Mouse (Mus musculus) brain, embryonic 14.5 days (tissue): ENCODE measurements at regions not wholly inside any gene's neighbourhood (a gene's known extent, or its start where the extent isn't known, plus 50 kb on each side); places are given as distances from the start of the nearest gene placed in this dataset.

ENCODE experiments used
- CTCF ChIP-seq: fragments of 200-500 bp; IDR thresholded peaks from 2 replicates; pipeline ENCODE4 v1.5.1; 2012; ENCODE audit warnings: inconsistent platforms, mild to moderate bottlenecking, moderate library complexity, borderline replicate concordance; ENCODE audit not compliant: insufficient read depth, insufficient read length; ENCODE audit errors: extremely low read depth
- POLR2A ChIP-seq: fragments of 200-500 bp; IDR thresholded peaks from 2 replicates; pipeline ENCODE4 v1.6.1; 2012; ENCODE audit warnings: mild to moderate bottlenecking, inconsistent platforms, borderline replicate concordance; ENCODE audit not compliant: poor library complexity, insufficient read depth, insufficient read length, severe bottlenecking; ENCODE audit errors: extremely low read depth

- TF ChIP-seq CTCF (no peak), POLR2A (no peak)
Observed at GRCm38 (mm10) chr13:48013336-48013750, 247.7 kb upstream of the Id4 start.
